Mouse (Mus musculus) neural tube, embryonic 12.5 days (tissue): ENCODE measurements around the gene 2510009E07Rik. TPM values are rescaled to one million over a fixed set of nuclear protein-coding genes. Genes with fewer than 3 reads are reported as not detected.
"Not testable (repeated sequence)": the region's sequence is repeated elsewhere in the genome, so short reads cannot be mapped to it uniquely, and the experiment has no call there.

Source experiments
- ATAC-seq: fragments of 200-750 bp; cut with Nextera tagmentation; 2 replicates; pipeline ENCODE4 v1.8.0; 2017; ENCODE audit warnings: low read depth, mild to moderate bottlenecking, moderate TSS enrichment, moderate library complexity; ENCODE audit not compliant: low FRiP score
- H3K27ac ChIP-seq: fragments of 300-500 bp; sonication (generic); 2 replicates; pipeline ENCODE4 v1.5.1; 2016
- H3K27me3 ChIP-seq: fragments of 300-500 bp; sonication (generic); replicated peaks from 2 replicates; pipeline ENCODE4 v1.6.1; 2016; ENCODE audit warnings: mild to moderate bottlenecking
- H3K36me3 ChIP-seq: fragments of 300-500 bp; sonication (generic); 2 replicates; pipeline ENCODE4 v1.6.1; 2016; ENCODE audit warnings: mild to moderate bottlenecking
- H3K4me1 ChIP-seq: fragments of 300-500 bp; sonication (generic); 2 replicates; pipeline ENCODE4 v1.6.1; 2016
- H3K4me2 ChIP-seq: fragments of 300-500 bp; sonication (generic); replicated peaks from 2 replicates; pipeline ENCODE4 v1.6.1; 2016; ENCODE audit warnings: mild to moderate bottlenecking
- H3K4me3 ChIP-seq: fragments of 300-500 bp; sonication (generic); 2 replicates; pipeline ENCODE4 v1.5.1; 2016
- H3K9ac ChIP-seq: fragments of 300-500 bp; sonication (generic); 2 replicates; pipeline ENCODE4 v1.6.1; 2016; ENCODE audit warnings: mild to moderate bottlenecking
- H3K9me3 ChIP-seq: fragments of 300-500 bp; sonication (generic); 2 replicates; pipeline ENCODE4 v1.6.1; 2016; ENCODE audit warnings: mild to moderate bottlenecking
- WGBS: fragments of 180-500 bp; shearing (Covaris S2); methylation state at CpG from one replicate; pipeline ENCODE4 v1.1.7; 2016; 5-methylcytosine and 5-hydroxymethylcytosine counted together
- polyA plus RNA-seq: library from polyadenylated mRNA; unstranded; fragments of >200 nt; fragmentation: Nextera tagmentation; extraction: Ambion mirVana; gene quantifications from 2 replicates; pipeline ENCODE4 v1.2.1, GENCODE M21; 2016

Gene 2510009E07Rik
- polyA plus RNA-seq, 1 experiment from 2014 or later: 74.6 TPM

DNA sequence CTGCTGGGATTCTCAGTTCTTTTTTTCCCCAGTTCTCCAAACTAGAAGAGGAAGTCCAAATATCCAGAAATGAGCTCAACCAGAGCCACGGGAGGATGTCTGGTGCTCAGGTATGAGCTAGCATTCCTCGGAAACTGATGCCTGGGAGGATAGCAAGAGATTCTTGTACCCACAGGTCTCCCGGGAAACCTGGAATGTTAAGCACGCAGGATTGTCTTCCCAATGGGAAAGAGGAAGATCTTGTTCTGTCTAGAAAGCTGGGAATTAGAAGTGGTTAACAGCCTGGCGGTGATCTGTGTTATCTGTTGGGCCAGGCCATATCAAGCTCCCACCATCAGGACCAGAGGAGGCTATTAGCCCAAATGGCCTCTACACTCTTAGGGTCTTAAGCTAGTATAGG, 10.2 kb upstream of the 2510009E07Rik start:
- 0 out of 2 replicates have a peak, but pooled peaks cover 2% of the 10 kb centered on the region for H3K9me3 ChIP-seq
- ATAC-seq: no peak
- H3K4me3 ChIP-seq: no peak overlapping the region
- no peak overlapping the region for H3K27ac ChIP-seq
- H3K36me3 ChIP-seq: no peaks in the 10 kb centered on the region
- H3K4me1 ChIP-seq: no peaks in the 10 kb centered on the region; the same call in 1 of the 2 replicates
- no peak overlapping the region for H3K4me2 ChIP-seq
- 66% methylated on average over 5 of the region's 5 CpGs for WGBS
- H3K9ac ChIP-seq: no peak overlapping the region
- H3K27me3 ChIP-seq: no peaks in the 10 kb centered on the region

DNA sequence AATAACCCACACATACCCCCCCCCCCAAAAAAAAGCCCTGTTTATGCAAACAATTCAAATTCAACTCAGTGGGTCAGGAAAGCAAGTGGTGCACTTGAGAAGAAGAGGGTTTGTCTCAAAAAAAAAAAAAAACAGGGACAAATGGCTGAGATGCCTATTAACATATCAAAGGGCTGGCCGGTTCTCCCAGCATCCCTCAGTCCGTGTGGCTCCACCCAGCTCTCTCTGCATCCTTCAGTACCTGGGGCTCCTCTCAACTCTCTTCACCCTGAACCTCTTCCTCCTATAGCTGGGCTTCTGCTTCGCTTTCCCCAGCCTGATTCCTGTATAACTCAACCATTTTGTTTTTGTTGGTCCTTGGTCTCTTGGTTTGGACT, 7.8 kb upstream of the 2510009E07Rik start:
- peak overlapping the region; percentile 45 for H3K4me2 ChIP-seq
- no peak overlapping the region for H3K9ac ChIP-seq
- no peaks in the 10 kb centered on the region for H3K27me3 ChIP-seq
- H3K27ac ChIP-seq: no peak overlapping the region
- WGBS: 3% methylated on average over 3 of the region's 3 CpGs
- H3K4me3 ChIP-seq: no peak overlapping the region
- ATAC-seq: peak; percentile 89
- H3K4me1 ChIP-seq: no peaks in the 10 kb centered on the region; the same call in 1 of the 2 replicates
- H3K36me3 ChIP-seq: no peaks in the 10 kb centered on the region
- H3K9me3 ChIP-seq: 0 out of 2 replicates have a peak, but pooled peaks cover 2% of the 10 kb centered on the region

DNA sequence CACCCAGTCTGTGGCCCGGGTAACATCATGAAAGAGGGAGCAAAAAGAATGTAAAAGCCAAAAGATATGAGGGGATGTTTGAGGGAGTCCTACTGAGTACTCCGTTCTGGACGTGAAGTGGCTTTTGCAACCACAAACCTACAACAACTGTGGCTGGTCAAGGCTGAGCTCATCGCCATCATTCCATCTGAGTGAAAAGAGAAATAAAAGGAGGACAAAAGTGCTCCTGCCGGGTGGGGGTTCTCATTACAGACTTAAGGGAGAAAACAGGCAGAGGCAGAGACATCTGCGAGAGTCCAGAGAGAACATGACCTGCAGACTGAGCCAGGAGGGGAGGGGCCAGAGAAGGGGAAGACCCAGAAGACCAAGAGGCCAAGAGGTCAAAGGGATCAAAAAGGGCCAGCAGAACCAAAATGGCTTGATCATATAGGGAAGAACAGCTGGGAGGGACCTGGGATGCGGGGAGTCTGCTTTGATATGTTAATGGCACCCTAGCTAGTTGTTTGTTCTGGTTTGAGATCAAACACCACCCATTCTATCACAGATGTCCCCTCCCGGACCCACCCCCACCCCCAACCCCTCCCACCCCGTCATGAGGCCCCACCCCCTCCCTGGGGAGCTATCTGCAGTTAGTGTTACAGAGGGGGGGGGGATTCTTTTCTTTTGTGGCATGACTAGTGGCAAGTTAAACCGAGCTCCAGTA, 7.3 kb upstream of the 2510009E07Rik start:
- H3K4me3 ChIP-seq: no peak overlapping the region
- H3K27ac ChIP-seq: peak overlapping the region; percentile 37; the same call in 1 of the 2 replicates
- H3K4me1 ChIP-seq: no peaks in the 10 kb centered on the region; the same call in 1 of the 2 replicates
- 10% methylated on average over 10 of the region's 10 CpGs for WGBS
- H3K36me3 ChIP-seq: no peaks in the 10 kb centered on the region
- ATAC-seq: peak; percentile 68
- H3K9ac ChIP-seq: no peak overlapping the region
- no peaks in the 10 kb centered on the region for H3K27me3 ChIP-seq
- 0 out of 2 replicates have a peak, but pooled peaks cover 2% of the 10 kb centered on the region for H3K9me3 ChIP-seq
- peak overlapping the region; percentile 45 for H3K4me2 ChIP-seq

DNA sequence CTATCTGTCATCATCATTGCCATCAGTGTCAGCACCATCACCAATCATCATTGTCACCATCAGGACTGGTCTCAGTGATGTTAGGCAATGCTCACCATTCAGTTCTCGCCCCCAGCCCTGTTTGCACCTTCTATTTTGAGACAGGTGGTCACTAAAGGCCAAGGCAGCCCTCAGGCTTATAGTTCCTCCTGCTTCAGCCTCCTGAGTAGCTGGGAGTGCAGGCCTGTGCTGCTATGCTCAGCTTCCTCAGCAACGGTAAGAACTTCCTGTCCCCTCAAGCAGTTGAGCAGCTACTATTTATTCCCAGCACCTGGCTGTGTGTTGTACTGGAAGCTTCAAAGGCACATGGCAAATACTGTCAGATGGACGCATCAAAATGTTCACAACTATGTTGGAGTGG, 3.7 kb upstream of the 2510009E07Rik start:
- WGBS: 87% methylated on average over 3 of the region's 3 CpGs
- ATAC-seq: no peak

DNA sequence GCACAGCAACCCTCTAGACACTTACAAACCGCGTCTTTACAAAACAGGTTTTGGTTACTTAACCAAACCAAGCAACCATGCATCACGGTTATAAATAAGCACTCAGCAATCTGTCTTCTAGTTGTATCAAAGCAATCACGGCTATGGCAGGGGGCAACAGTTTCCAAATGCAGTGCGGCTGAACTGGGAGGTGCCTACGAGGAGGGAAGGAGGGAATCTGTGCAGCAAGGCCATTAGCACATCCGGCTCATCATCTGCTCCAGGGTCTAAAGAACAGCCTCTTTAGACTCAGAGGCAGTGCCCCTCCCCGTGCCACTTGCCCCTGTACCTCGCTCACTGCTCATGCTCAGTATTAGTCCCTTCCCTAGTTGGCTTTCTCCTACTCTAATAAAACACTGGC, 2.5 kb upstream of the 2510009E07Rik start:
- Histone ChIP-seq H3K36me3 (no peaks in the 10 kb centered on the region), H3K9me3 (0 out of 2 replicates have a peak, but pooled peaks cover 2% of the 10 kb centered on the region), H3K9ac (no peak overlapping the region), H3K27ac (no peak overlapping the region), H3K4me2 (no peak overlapping the region), H3K27me3 (no peaks in the 10 kb centered on the region), H3K4me1 (peaks cover 22% of the 10 kb centered on the region), H3K4me3 (no peak overlapping the region)
- WGBS: 60% methylated on average over 9 of the region's 9 CpGs
- no peak for ATAC-seq

More for the DNA sequence above, 3.7 kb upstream of the 2510009E07Rik start:
- Histone ChIP-seq H3K36me3 (no peaks in the 10 kb centered on the region), H3K9me3 (0 out of 2 replicates have a peak, but pooled peaks cover 2% of the 10 kb centered on the region), H3K4me3 (no peak overlapping the region), H3K27ac (no peak overlapping the region), H3K4me1 (peaks cover 10% of the 10 kb centered on the region), H3K4me2 (no peak overlapping the region), H3K9ac (no peak overlapping the region), H3K27me3 (no peaks in the 10 kb centered on the region)

DNA sequence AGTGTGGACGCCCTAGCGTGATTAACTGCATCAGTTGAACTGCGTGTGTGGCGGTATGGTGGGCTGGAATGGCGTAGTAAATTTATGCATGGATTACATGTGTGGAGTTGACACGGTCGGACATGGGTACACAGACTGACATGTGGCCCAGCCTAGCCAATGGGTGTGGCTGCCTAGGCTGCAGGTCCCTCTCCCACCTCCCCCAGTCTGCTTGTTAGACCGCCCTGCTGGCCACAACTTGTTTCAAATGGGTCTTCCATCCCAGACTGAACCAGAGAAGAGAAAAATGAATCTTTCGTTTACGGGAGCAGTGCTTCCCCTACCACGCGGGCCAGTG, 745 bp upstream of the 2510009E07Rik start:
- peaks cover 33% of the 10 kb centered on the region for H3K4me1 ChIP-seq
- no peaks in the 10 kb centered on the region for H3K9me3 ChIP-seq
- H3K27ac ChIP-seq: peak overlapping the region; percentile 94
- H3K4me2 ChIP-seq: peak overlapping the region; percentile 91
- no peaks in the 10 kb centered on the region for H3K36me3 ChIP-seq
- H3K9ac ChIP-seq: peak overlapping the region; percentile 94
- no peaks in the 10 kb centered on the region for H3K27me3 ChIP-seq
- ATAC-seq: peak; percentile 78
- H3K4me3 ChIP-seq: peak overlapping the region; percentile 87
- under 1% methylated on average over 9 of the region's 12 CpGs for WGBS

DNA sequence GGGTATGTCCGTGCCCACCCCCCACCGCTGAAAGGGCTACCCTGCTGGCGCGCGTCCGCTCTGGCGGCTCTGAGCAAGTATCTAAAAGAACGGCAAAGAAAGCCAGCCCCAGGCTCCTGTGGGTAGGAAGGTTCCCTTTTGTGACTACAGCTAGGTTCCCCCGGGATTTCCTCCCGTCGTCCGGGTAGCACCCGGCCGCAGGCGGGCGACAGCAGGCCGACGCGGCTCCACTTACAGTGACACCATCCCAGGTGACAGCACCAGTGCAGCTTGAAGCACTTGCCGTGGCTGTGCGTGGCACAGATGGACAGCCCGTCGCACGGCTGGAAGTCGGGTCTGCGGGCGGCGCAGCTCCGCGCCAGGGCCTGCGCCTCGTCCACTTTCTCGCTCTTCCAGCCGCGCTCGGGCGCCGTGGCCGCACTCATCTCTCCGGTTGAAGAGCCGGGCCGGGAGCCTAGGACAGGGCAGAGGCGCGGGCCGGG, 443 bp downstream of the 2510009E07Rik start:
- ATAC-seq: peak; percentile 67
- under 1% methylated on average over 45 of the region's 45 CpGs for WGBS
- Histone ChIP-seq H3K4me1 (peaks cover 35% of the 10 kb centered on the region), H3K27ac (peak overlapping the region; percentile 94), H3K36me3 (0 out of 2 replicates have a peak, but pooled peaks cover 6% of the 10 kb centered on the region), H3K4me2 (peak overlapping the region; percentile 91), H3K27me3 (no peaks in the 10 kb centered on the region), H3K9ac (peak overlapping the region; percentile 94), H3K4me3 (peak overlapping the region; percentile 87), H3K9me3 (no peaks in the 10 kb centered on the region)

DNA sequence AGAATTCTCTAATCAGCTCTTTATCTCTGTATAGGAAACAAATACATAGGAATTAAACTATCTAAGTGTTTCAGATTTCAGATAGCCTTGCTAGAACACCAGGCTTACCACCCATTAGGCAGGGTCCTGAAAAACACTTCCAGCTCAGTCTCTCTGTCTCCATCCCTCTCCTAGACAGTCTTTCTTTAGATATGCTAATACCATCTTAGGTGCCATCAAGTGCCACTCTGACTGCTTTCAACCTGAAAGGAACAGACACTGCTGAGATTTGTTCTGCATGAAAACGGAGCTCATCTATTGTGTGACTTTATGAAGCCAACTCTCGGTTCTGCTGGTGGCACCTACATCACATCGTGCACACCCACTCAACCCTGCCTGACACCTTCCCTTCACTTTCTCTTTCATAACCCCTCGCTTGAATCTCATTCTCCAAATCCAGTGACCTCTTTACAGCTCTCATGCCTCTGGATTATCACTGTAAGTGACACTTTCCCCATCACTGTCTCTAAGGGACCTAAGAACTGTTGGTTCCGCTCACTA, 4.2 kb downstream of the 2510009E07Rik start:
- no peak overlapping the region for H3K4me3 ChIP-seq
- no peaks in the 10 kb centered on the region for H3K9me3 ChIP-seq
- H3K27me3 ChIP-seq: no peaks in the 10 kb centered on the region
- H3K4me2 ChIP-seq: no peak overlapping the region
- no peak overlapping the region for H3K9ac ChIP-seq
- peaks cover 27% of the 10 kb centered on the region for H3K36me3 ChIP-seq
- WGBS: 33% methylated on average over 5 of the region's 5 CpGs
- ATAC-seq: no peak
- H3K4me1 ChIP-seq: peaks cover 32% of the 10 kb centered on the region
- no peak overlapping the region for H3K27ac ChIP-seq

DNA sequence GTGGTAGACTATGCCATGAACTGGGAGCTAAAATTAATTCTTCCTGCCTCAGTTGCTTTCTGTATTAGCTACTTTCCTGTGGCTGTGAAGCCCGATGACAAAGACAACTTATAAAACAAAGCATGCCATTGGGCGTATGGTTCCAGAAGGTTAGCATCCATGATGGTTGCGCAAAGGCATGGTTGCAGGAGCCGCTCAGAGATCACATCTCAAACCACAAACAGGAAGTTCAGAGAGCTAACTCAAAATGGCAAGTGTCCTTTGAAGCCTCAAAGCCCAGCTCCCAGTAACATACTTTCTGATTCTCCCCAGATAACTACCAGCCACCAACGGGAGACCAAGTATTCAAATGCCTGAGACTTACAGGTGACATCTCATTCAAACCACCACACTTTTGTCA, 5.3 kb downstream of the 2510009E07Rik start:
- WGBS: 88% methylated on average over 5 of the region's 5 CpGs
- H3K4me1 ChIP-seq: peaks cover 31% of the 10 kb centered on the region
- no peak overlapping the region for H3K9ac ChIP-seq
- no peak overlapping the region for H3K27ac ChIP-seq
- H3K27me3 ChIP-seq: no peaks in the 10 kb centered on the region
- no peak for ATAC-seq
- no peak overlapping the region for H3K4me2 ChIP-seq
- H3K4me3 ChIP-seq: no peak overlapping the region
- peaks cover 28% of the 10 kb centered on the region for H3K36me3 ChIP-seq
- no peaks in the 10 kb centered on the region for H3K9me3 ChIP-seq

DNA sequence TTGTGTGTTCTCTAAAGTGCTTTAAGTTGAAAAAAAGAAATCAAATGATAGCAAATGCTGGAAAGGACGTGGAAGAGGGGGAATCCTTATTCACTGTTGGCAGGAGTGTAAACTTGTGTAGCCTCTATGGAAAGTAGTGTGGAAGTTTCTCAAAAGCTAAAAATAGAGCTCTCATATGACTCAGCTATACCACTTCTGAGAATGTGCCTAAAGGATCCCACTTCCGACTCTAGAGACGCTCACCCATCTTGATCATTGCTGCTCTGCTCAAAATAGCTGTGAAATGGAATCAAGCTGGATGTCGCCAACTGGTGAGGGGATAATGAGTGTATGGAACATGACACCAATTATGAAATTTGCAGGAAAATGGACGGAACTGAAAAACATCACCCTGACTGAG, 7.1 kb downstream of the 2510009E07Rik start:
- H3K9me3 ChIP-seq: 0 out of 2 replicates have a peak, but pooled peaks cover 6% of the 10 kb centered on the region
- H3K4me1 ChIP-seq: peaks cover 17% of the 10 kb centered on the region
- H3K27ac ChIP-seq: no peak overlapping the region
- no peaks in the 10 kb centered on the region for H3K27me3 ChIP-seq
- ATAC-seq: no peak
- peaks cover 39% of the 10 kb centered on the region for H3K36me3 ChIP-seq
- H3K4me2 ChIP-seq: no peak overlapping the region
- no peak overlapping the region for H3K9ac ChIP-seq
- 92% methylated on average over 5 of the region's 5 CpGs for WGBS
- no peak overlapping the region for H3K4me3 ChIP-seq

DNA sequence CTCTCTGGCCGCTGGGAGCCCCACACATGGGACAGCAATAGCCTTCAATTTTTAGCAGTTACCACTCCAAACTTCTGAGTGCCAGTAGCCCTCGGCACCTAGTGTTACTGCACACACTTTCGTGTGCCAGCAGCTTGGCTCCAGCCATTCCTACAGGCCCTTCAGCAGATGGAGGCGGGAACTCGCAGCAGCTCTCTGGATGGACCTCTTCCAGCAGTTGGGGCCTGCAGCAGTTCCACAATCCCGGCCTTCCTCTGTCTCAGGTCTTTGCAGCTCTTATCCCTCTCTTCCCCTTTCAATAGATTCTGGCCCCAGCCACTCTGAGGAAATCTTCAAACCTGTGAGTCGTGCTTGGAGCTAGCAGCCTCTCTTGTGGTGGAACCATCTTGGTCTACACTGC, 17.7 kb downstream of the 2510009E07Rik start:
- 93% methylated on average over 7 of the region's 7 CpGs for WGBS
- H3K4me3 ChIP-seq: no peak overlapping the region
- no peak overlapping the region for H3K4me2 ChIP-seq
- H3K36me3 ChIP-seq: peaks cover 20% of the 10 kb centered on the region
- H3K9me3 ChIP-seq: no peaks in the 10 kb centered on the region
- no peak for ATAC-seq
- H3K27ac ChIP-seq: no peak overlapping the region
- no peaks in the 10 kb centered on the region for H3K4me1 ChIP-seq
- no peaks in the 10 kb centered on the region for H3K27me3 ChIP-seq
- H3K9ac ChIP-seq: no peak overlapping the region

DNA sequence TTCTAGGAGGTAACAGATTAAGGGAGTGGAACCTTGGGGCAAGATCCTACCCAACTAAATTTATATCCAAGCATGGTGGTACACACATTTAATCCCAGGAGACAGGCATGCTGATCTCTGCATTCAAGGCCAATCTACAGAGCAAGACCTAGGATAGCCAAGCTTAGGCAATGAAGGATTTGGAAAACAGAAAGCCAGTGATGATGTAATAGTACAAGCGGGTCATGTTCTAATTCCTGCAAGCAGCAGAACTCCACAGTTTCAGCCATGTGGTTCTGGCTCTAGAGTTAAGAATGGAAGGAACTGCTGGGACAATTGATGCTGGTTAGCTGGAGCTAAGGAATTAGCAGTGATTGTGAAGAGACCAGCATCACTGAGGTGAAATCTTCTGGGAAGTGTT, 20.8 kb downstream of the 2510009E07Rik start:
- 96% methylated on average over 1 of the region's 1 CpGs for WGBS
- H3K4me3 ChIP-seq, H3K9me3 ChIP-seq, H3K4me1 ChIP-seq, H3K4me2 ChIP-seq, H3K9ac ChIP-seq, H3K27ac ChIP-seq, ATAC-seq, H3K27me3 ChIP-seq: not testable (repeated sequence)
- H3K36me3 ChIP-seq: peaks cover 20% of the 10 kb centered on the region
